Mouse (Mus musculus) hindbrain, embryonic 16.5 days (tissue): ENCODE measurements around the gene Ssr2. TPM values are rescaled to one million over a fixed set of nuclear protein-coding genes. Genes with fewer than 3 reads are reported as not detected.

Experiments
- ATAC-seq: fragments of 200-750 bp; cut with Nextera tagmentation; 2 replicates; pipeline ENCODE4 v1.8.0; 2017; ENCODE audit warnings: moderate TSS enrichment, moderate library complexity
- H3K27ac ChIP-seq: fragments of 300-500 bp; sonication (generic); 2 replicates; pipeline ENCODE4 v1.5.1; 2014; ENCODE audit warnings: low read depth, mild to moderate bottlenecking, control low read depth, low read length, moderate library complexity
- H3K27me3 ChIP-seq: fragments of 300-500 bp; sonication (generic); replicated peaks from 2 replicates; pipeline ENCODE4 v1.6.1; 2014; ENCODE audit warnings: low read length; ENCODE audit not compliant: control insufficient read depth, insufficient read depth
- H3K36me3 ChIP-seq: fragments of 300-500 bp; sonication (generic); 2 replicates; pipeline ENCODE4 v1.6.1; 2014; ENCODE audit warnings: mild to moderate bottlenecking, low read length, moderate library complexity, mixed read lengths; ENCODE audit not compliant: control insufficient read depth, insufficient read depth
- H3K4me1 ChIP-seq: fragments of 300-500 bp; sonication (generic); 2 replicates; pipeline ENCODE4 v1.6.1; 2014; ENCODE audit warnings: low read depth, low read length; ENCODE audit not compliant: control insufficient read depth, insufficient read depth
- H3K4me2 ChIP-seq: fragments of 300-500 bp; sonication (generic); 2 replicates; pipeline ENCODE4 v1.6.1; 2014; ENCODE audit warnings: mild to moderate bottlenecking, low read length, control low read depth, moderate library complexity
- H3K4me3 ChIP-seq: fragments of 300-500 bp; sonication (generic); 2 replicates; pipeline ENCODE4 v1.5.1; 2014; ENCODE audit warnings: mild to moderate bottlenecking, low read length, control low read depth, moderate library complexity
- H3K9ac ChIP-seq: fragments of 300-500 bp; sonication (generic); 2 replicates; pipeline ENCODE4 v1.6.1; 2014; ENCODE audit warnings: low read depth, mild to moderate bottlenecking, control low read depth, low read length, moderate library complexity
- H3K9me3 ChIP-seq: fragments of 300-500 bp; sonication (generic); 2 replicates; pipeline ENCODE4 v1.6.1; 2014; ENCODE audit warnings: mild to moderate bottlenecking, low read length, moderate library complexity; ENCODE audit not compliant: control insufficient read depth
- WGBS: fragments of 180-500 bp; shearing (Covaris S2); extraction: QIAGEN DNeasy Blood & Tissue Kit; methylation state at CpG from one replicate; pipeline ENCODE4 v1.1.7; 2014; 5-methylcytosine and 5-hydroxymethylcytosine counted together
- polyA plus RNA-seq: library from polyadenylated mRNA; unstranded; fragments of >200 nt; fragmentation: Nextera tagmentation; extraction: Ambion mirVana; gene quantifications from 2 replicates; pipeline ENCODE4 v1.2.1, GENCODE M21; 2015

Gene Ssr2
- polyA plus RNA-seq = 133 and 167 TPM in 2 replicates

DNA sequence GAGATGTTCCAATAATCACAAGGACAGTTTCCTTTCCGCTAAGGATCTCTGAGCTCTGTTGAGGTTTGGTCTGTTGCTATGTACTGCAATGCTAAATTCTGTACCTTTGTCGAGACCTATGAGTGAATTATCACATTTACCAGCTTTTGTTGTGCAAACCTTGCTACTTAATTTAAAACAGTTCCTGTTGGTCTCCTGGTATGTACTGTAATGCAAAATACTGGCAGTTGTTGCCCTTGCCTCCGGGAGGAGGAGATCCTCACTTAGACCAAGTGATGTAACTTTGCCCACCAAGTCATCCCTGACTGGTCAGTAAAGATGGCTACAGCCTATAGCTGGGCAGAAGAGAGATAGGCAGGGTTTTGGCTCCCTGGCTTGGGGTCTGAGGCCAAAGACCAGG, at the start of gene Ssr2:
Ssr2 (plus strand) TSS at position 337 of the 400 bp plus-strand sequence.
- WGBS = 87% methylated on average over 3 of the region's 3 CpGs
- Histone ChIP-seq H3K9ac (no peak within 1 kb of the TSS), H3K4me3 (no peak within 1 kb of the TSS), H3K9me3 (no peaks in the 10 kb centered on the region), H3K4me2 (no peak within 1 kb of the TSS), H3K27ac (no peak within 1 kb of the TSS), H3K27me3 (no peaks in the 10 kb centered on the region), H3K36me3 (no peaks in the 10 kb centered on the region), H3K4me1 (peaks cover 5% of the 10 kb centered on the region)
- ATAC-seq = no peak

DNA sequence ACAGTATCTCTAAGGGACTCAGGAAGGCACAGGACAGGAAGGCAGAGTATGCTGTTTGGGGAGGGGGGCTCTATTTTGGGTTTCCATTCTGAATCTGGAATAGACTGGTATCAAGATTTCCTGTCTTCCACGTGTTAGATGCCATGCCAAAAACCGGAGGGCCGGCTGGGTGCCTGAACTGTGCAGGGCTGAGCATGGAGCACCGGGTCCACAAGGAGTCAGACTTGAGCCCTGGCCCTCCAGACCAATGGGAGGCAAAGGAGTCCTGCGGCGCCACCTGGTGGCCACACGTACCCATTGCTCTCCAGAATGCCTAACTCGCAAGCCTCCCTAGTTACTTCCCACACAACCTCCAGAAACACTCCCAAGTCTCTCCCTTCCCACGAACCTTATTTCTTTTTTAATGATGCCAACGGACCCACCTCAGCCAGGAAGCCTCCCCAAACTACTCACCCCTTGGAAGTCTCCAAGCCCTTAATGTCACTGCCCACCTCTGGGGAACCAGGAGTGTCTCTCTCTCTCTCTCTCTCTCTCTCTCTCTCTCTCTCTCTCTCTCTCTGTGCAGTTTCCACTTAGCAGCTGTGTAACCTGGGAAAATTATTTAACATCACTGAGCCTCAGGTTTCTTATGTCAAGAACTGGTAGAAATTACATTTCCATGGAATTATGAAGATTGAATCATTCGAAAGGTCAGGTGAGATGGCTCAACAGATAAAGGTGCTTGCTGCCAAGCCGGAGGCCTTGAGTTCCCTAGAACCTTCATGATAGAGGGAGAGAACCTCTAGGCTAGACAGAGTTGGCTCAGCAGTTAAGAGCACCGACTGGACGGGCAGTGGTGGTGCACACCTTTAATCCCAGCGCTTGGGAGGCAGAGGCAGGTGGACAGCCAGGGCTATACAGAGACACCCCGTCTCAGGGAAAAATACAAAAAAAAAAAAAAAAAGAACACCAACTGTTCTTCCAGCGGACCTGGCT, 49.2 kb upstream of the Ssr2 start:
- H3K4me1 ChIP-seq = peaks cover 35% of the 10 kb centered on the region
- ATAC-seq = peak; percentile 80
- H3K9ac ChIP-seq = peak overlapping the region; percentile 35; the same call in 1 of the 2 replicates
- WGBS = 33% methylated on average over 17 of the region's 17 CpGs
- H3K9me3 ChIP-seq = no peaks in the 10 kb centered on the region
- peak overlapping the region; percentile 18; the same call in 1 of the 2 replicates for H3K4me3 ChIP-seq
- no peak overlapping the region for H3K27ac ChIP-seq
- H3K36me3 ChIP-seq = no peaks in the 10 kb centered on the region
- no peaks in the 10 kb centered on the region for H3K27me3 ChIP-seq
- H3K4me2 ChIP-seq = peak overlapping the region; percentile 33

DNA sequence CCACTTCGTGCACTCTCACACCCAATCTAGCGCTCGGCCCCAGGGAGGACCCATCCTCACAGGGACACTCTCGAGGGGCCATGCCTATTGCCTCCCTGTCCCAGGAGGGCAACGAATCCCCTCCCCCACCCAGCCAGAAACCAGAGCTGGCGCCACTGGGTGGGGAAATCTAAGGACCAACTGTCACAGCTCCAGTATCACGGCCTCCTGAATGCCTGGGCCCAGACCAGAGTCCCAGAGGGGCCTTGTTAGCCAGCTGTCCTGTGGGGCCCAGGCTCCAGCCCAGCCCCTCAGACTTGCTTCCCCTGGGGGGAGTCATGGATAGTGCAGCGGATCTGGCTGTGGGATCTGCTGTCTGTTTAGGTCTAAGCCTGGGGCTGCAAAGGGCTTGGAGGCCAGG, 48.1 kb upstream of the Ssr2 start:
- no peaks in the 10 kb centered on the region for H3K9me3 ChIP-seq
- H3K4me2 ChIP-seq = peak overlapping the region; percentile 2; the same call in 1 of the 2 replicates
- no peaks in the 10 kb centered on the region for H3K27me3 ChIP-seq
- ATAC-seq = no peak
- 25% methylated on average over 8 of the region's 8 CpGs for WGBS
- peak overlapping the region; percentile 45 for H3K9ac ChIP-seq
- H3K4me1 ChIP-seq = peaks cover 35% of the 10 kb centered on the region
- H3K27ac ChIP-seq = no peak overlapping the region; the same call in 1 of the 2 replicates
- no peak overlapping the region for H3K4me3 ChIP-seq
- H3K36me3 ChIP-seq = no peaks in the 10 kb centered on the region

DNA sequence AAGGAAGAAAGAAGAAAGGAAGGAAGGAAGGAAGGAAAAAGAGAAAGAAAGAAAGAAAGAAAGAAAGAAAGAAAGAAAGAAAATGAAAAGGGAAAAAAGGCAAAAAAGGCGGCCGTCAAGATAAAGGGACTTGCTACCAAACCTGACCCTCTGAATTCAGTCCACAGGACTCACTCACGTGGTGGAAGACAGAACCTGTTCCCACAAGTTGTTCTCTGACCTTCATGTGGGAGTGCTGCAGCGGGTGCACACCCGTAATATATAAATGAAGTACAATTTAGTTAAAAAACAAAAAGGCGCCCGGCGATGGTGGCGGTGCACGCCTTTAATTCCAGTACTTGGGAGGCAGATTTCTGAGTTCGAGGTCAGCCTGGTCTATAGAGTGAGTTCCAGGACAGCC, 47.0 kb upstream of the Ssr2 start:
- H3K9ac ChIP-seq = no peak overlapping the region
- no peaks in the 10 kb centered on the region for H3K36me3 ChIP-seq
- no peaks in the 10 kb centered on the region for H3K9me3 ChIP-seq
- no peak for ATAC-seq
- no peak overlapping the region for H3K27ac ChIP-seq
- no peaks in the 10 kb centered on the region for H3K27me3 ChIP-seq
- 82% methylated on average over 11 of the region's 11 CpGs for WGBS
- H3K4me1 ChIP-seq = peaks cover 37% of the 10 kb centered on the region
- H3K4me3 ChIP-seq = no peak overlapping the region
- H3K4me2 ChIP-seq = no peak overlapping the region

DNA sequence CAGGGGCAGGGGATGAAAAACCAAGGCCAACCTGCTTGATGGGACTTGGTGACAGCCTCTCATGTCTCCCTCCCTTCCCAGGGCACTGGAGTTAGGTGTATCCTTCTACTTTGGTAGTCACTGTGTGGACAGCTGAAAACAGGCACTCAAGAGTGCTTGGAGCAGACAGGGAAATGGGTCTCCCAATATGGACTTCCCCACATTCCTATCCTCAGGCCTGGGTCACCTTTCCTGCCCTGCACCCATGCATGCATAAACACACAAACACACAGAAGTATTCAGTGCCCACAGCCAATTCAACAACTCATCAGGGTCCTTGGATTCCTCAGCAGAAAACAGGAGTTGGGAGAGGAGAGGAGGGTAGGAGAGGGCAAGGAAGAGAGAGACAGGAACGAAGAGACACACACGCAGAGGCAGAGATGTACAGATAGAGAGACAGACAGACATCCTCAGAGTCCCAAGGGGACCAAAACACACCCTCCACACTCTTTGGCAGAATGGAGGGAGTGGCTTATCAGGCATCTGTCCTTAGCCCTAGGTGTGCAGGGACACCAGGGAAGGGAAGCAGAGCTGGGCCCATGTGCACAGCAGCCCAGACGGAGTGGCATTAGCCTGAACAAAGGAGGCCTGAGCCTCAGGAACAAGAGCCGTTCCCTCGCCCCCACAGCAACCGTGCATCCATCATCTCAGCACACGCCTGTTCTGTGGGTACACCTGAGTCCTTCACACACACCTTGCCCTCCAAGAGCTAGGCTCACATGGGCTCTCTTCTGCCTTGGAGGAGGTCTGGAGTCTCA, 46.3 kb upstream of the Ssr2 start:
- Histone ChIP-seq H3K36me3 (no peaks in the 10 kb centered on the region), H3K4me3 (peak overlapping the region; percentile 75), H3K4me1 (peaks cover 45% of the 10 kb centered on the region), H3K9ac (peak overlapping the region; percentile 53), H3K9me3 (no peaks in the 10 kb centered on the region), H3K27me3 (no peaks in the 10 kb centered on the region), H3K27ac (peak overlapping the region; percentile 19), H3K4me2 (peak overlapping the region; percentile 64)
- no peak for ATAC-seq
- 23% methylated on average over 7 of the region's 7 CpGs for whole genome bisulfite sequencing

DNA sequence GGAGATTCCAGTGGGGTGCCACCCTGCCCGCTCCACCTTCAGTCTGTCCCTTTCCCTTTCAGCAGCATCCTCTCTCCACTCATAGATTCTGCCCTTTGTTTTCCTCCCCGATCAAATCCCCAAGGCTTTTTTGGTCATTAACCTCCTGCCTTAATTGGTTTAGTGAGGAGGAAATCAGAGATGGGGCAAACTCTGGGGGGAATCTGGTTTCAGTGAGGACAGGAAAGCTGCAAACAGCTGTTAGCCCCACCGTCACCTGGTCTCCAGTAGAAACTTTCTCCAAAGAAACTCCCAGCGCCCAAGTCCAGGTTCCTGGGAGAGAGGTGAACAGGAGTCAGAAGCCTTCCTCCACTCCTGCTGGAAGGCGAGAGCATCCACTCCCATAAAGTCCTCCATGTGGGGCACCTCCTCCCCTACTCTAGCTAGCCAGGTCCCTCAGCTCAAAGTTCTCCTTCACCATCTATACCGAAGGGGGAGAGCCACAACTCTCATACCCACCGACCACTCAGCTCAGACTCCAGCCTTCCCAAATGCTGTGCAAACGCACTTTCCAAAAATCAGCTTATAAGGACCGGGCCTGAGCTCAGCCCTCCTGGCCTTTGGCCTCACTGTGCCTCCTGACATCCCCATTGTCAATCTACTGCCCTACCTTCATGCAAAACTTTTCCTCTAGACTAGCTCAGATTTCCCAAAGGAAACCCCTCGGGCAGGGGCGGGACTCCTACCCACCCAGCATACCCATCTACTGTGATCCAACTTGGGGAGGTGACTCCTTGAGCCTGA, 45.4 kb upstream of the Ssr2 start:
- Histone ChIP-seq H3K9ac (peak overlapping the region; percentile 53), H3K4me2 (peak overlapping the region; percentile 64), H3K27ac (peak overlapping the region; percentile 19), H3K9me3 (no peaks in the 10 kb centered on the region), H3K4me3 (peak overlapping the region; percentile 75), H3K4me1 (peaks cover 54% of the 10 kb centered on the region), H3K36me3 (no peaks in the 10 kb centered on the region), H3K27me3 (no peaks in the 10 kb centered on the region)
- 12% methylated on average over 11 of the region's 11 CpGs for WGBS
- no peak for ATAC-seq

DNA sequence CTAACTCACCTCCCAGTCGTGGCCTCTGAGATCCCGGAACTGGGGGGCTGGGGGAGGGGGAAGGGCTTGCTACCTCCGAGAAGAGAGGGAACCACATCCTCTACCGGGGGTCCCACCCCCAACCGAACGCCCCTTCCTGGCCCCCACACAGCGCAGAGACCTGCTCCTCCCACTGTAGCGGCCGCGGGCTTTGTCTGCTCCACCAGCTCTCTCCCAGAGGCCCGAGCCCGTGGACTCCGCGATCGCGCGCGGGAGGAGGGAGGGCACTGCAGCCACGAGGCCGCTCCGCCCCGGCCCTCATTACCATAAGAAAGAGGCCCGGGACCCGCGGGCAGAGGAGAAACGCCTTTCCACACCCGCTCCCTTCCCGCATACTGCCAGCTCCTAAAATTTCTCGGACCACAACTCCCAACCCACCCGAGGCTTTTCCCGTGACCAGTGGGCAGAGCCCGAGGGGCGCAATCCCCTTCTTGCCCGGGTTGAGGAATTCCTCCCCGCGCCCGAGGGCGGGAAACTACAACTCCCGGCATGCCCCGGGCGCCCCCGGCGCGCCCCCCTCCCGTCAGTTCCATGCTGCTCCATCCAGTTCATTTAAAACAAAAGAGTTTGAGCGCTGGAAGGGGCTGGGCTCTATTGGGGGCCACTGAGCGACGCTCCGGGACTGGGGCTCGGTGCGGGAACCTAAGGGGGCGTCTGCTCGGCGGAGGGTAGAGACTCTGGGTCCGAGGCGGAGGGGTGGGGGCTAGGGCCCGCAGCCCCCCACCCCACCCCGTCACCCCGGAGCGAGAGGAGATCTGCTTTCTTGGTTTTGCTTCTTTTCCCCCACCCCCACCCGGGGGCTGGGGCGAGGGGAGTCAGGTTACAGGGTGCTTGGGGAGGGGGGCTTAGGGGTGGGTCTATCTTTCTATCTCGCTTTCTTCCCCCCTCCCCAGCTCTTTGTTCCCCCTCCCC, 44.1 kb upstream of the Ssr2 start:
- Histone ChIP-seq H3K27me3 (no peaks in the 10 kb centered on the region), H3K9me3 (no peaks in the 10 kb centered on the region), H3K36me3 (peaks cover 3% of the 10 kb centered on the region), H3K4me2 (peak overlapping the region; percentile 64), H3K9ac (peak overlapping the region; percentile 98), H3K27ac (peak overlapping the region; percentile 96), H3K4me3 (peak overlapping the region; percentile 75), H3K4me1 (peaks cover 60% of the 10 kb centered on the region)
- peak; percentile 84 for ATAC-seq
- WGBS = under 1% methylated on average over 49 of the region's 63 CpGs

DNA sequence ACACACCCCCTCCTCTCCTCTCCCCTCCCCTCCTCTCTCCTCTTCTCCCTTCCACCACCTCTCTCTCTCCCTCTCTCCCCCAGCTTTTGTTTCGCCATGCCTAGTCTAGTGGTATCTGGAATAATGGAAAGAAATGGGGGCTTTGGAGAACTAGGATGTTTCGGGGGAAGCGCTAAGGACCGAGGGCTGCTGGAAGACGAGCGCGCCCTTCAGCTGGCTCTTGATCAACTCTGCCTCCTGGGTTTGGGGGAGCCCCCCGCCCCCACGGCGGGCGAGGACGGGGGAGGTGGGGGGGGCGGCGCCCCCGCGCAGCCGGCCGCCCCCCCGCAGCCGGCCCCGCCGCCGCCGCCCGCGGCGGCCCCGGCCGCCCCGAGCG, 43.4 kb upstream of the Ssr2 start, which contains the start of gene Mex3a:
Mex3a (plus strand) TSS at position 97 of the 376 bp plus-strand sequence.
- H3K4me3 ChIP-seq = peak within 1 kb of the TSS; percentile 75
- under 1% methylated on average over 12 of the region's 31 CpGs for WGBS
- no peak for ATAC-seq

More for the DNA sequence above, 43.4 kb upstream of the Ssr2 start, which contains the start of gene Mex3a:
- H3K4me2 ChIP-seq = peak within 1 kb of the TSS; percentile 64
- peak within 1 kb of the TSS; percentile 98 for H3K9ac ChIP-seq
- no peaks in the 10 kb centered on the region for H3K9me3 ChIP-seq
- H3K27ac ChIP-seq = peak within 1 kb of the TSS; percentile 96
- H3K27me3 ChIP-seq = no peaks in the 10 kb centered on the region
- peaks cover 66% of the 10 kb centered on the region for H3K4me1 ChIP-seq
- H3K36me3 ChIP-seq = peaks cover 9% of the 10 kb centered on the region
